12 mouse cellular contexts compared by ENCODE assay signal in the genomic region with DNA sequence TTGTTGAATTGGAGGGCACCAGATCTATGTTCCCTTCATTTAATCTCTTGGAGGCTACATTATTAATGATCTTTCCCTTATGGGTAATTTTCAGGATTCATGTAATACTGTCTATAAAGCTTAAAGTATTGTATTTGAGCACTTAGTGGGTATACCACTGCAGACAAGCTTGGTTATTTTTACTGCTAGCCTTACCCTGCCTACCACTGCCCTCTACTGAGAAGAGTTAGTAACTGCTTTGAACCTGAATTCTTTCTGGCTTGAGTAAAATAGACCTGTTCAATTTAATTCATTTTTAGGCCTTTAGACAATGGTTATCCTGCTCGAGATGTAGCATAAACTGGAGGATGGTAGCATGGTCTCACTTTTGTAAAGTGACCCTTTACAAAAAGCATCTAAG.
DNase-seq lines count a peak whose midpoint lies in the region; ATAC-seq and TF ChIP-seq lines count a peak whose summit lies in the region.
"Had no signal": no experiment of that assay in that cellular context is flagged by ENCODE, and none has a peak within 500 bp of the region (broad histone marks: within the 10 kb centered on the region; RNA-seq: fewer than 3 reads in every experiment).

No protein-coding gene starts in this region.

- no peak for ATAC-seq in forebrain, postnatal 0 days
- ATAC-seq in forebrain, embryonic 11.5 days (replicated peaks; ENCODE audit: low FRiP score), result no peak
- ATAC-seq in kidney, postnatal 0 days (replicated peaks; ENCODE audit: low FRiP score, low read depth), result no peak
- no peak for ATAC-seq in erythroid progenitor cell, adult 5-6 weeks (replicated peaks; ENCODE audit: low FRiP score, poor library complexity, severe bottlenecking)
- ATAC-seq: CD4-positive, CD25-positive, alpha-beta regulatory T cell, adult 4 months; forebrain, embryonic 16.5 days had no signal

- no peak overlapping the region for H3K4me3 ChIP-seq in forebrain, postnatal 0 days (ENCODE audit: low read depth, low read length)
- H3K4me3 ChIP-seq in forebrain, embryonic 11.5 days (ENCODE audit: low read depth, low read length), result no peak overlapping the region
- H3K4me3 ChIP-seq in kidney, postnatal 0 days (replicated peaks; ENCODE audit: low read depth, low read length), result no peak overlapping the region
- H3K4me3 ChIP-seq: megakaryocyte, embryonic 14.5 days had no signal

- DNase-seq in forebrain, postnatal 0 days, result peak; percentile 42
- no peak for DNase-seq in forebrain, embryonic 11.5 days (ENCODE audit: low spot score)
- peak; percentile 47 for DNase-seq in kidney, postnatal 0 days (ENCODE audit: low spot score)
- no peak for DNase-seq in kidney, postnatal 36 days
- peak; percentile 5 for DNase-seq in 416B (ENCODE audit: low read depth)
- peak; percentile 30 for DNase-seq in brain, adult 2 months (ENCODE audit: low read depth, low spot score)
- no peak for DNase-seq in thymus, postnatal 25 days
- DNase-seq: thymus, postnatal 36 days had no signal

- no peaks in the 10 kb centered on the region for H3K4me1 ChIP-seq in forebrain, postnatal 0 days (ENCODE audit: insufficient read depth)
- no peaks in the 10 kb centered on the region for H3K4me1 ChIP-seq in forebrain, embryonic 11.5 days (replicated peaks; ENCODE audit: control insufficient read depth, insufficient read depth, low read length)
- H3K4me1 ChIP-seq in kidney, postnatal 0 days (replicated peaks; ENCODE audit: insufficient read depth, low read length), result no peaks in the 10 kb centered on the region
- H3K4me1 ChIP-seq: megakaryocyte, embryonic 14.5 days had no signal

- H3K27ac ChIP-seq in forebrain, postnatal 0 days (ENCODE audit: low read depth, low read length), result no peak overlapping the region
- no peak overlapping the region for H3K27ac ChIP-seq in forebrain, embryonic 11.5 days (ENCODE audit: low read depth, low read length)
- no peak overlapping the region for H3K27ac ChIP-seq in kidney, postnatal 0 days

- H3K36me3 ChIP-seq in forebrain, postnatal 0 days (ENCODE audit: insufficient read depth), result no peaks in the 10 kb centered on the region
- no peaks in the 10 kb centered on the region for H3K36me3 ChIP-seq in forebrain, embryonic 11.5 days (ENCODE audit: control insufficient read depth, insufficient read depth, low read length)
- no peaks in the 10 kb centered on the region for H3K36me3 ChIP-seq in kidney, postnatal 0 days (ENCODE audit: insufficient read depth, low read length)

- WGBS in forebrain, postnatal 0 days, result 22% methylated on average over 1 of the region's 1 CpGs
- 38% methylated on average over 1 of the region's 1 CpGs for WGBS in forebrain, embryonic 11.5 days
- WGBS in kidney, postnatal 0 days, result 22% methylated on average over 1 of the region's 1 CpGs

- H3K27me3 ChIP-seq in forebrain, postnatal 0 days (ENCODE audit: insufficient read depth, low read length), result no peaks in the 10 kb centered on the region
- no peaks in the 10 kb centered on the region for H3K27me3 ChIP-seq in forebrain, embryonic 11.5 days (ENCODE audit: control insufficient read depth, insufficient read depth, low read length)
- no peaks in the 10 kb centered on the region for H3K27me3 ChIP-seq in kidney, postnatal 0 days (ENCODE audit: insufficient read depth, low read length)
- H3K27me3 ChIP-seq: megakaryocyte, embryonic 14.5 days had no signal

- H3K4me2 ChIP-seq in forebrain, postnatal 0 days (ENCODE audit: low read depth), result no peak overlapping the region
- H3K4me2 ChIP-seq in forebrain, embryonic 11.5 days (ENCODE audit: low read depth, low read length, severe bottlenecking), result no peak overlapping the region
- H3K4me2 ChIP-seq in kidney, postnatal 0 days (ENCODE audit: low read length), result no peak overlapping the region

- no peaks in the 10 kb centered on the region for H3K9me3 ChIP-seq in forebrain, postnatal 0 days (ENCODE audit: low read length)
- H3K9me3 ChIP-seq in forebrain, embryonic 11.5 days (ENCODE audit: control insufficient read depth, low read length), result no peaks in the 10 kb centered on the region
- no peaks in the 10 kb centered on the region for H3K9me3 ChIP-seq in kidney, postnatal 0 days (replicated peaks; ENCODE audit: low read length)
- H3K9me3 ChIP-seq: megakaryocyte, embryonic 14.5 days had no signal

- TF ChIP-seq CTCF in forebrain, postnatal 0 days (IDR thresholded peaks at IDR 0.05; ENCODE audit: low read depth), result peak; percentile 55
- TF ChIP-seq CTCF in kidney, postnatal 0 days (IDR thresholded peaks at IDR 0.05; ENCODE audit: low read depth), result peak; percentile 67

- H3K9ac ChIP-seq in forebrain, postnatal 0 days, result no peak overlapping the region
- H3K9ac ChIP-seq in forebrain, embryonic 11.5 days (ENCODE audit: low read length), result no peak overlapping the region
- H3K9ac ChIP-seq in kidney, postnatal 0 days (ENCODE audit: low read depth, low read length), result no peak overlapping the region

Comparison
In these comparisons a context has a peak if more than half of its experiments do, and no peak if none do; other contexts are left out.
1. DNase-seq: peak in forebrain, postnatal 0 days (single experiment), kidney, postnatal 0 days (single experiment), 416B (single experiment) and brain, adult 2 months (single experiment); none in forebrain, embryonic 11.5 days (single experiment), kidney, postnatal 36 days (0 of 2) and thymus, postnatal 25 days (single experiment).